Mouse (Mus musculus) midbrain, embryonic 16.5 days (tissue): ENCODE results near the gene Slc23a2. TPM values are rescaled to one million over a fixed set of nuclear protein-coding genes. Genes with fewer than 3 reads are reported as not detected.

Experiments
- ATAC-seq: fragments of 200-750 bp; cut with Nextera tagmentation; 2 replicates; pipeline ENCODE4 v1.8.0; 2017; ENCODE audit warnings: moderate TSS enrichment
- H3K27ac ChIP-seq: fragments of 300-500 bp; sonication (generic); 2 replicates; pipeline ENCODE4 v1.5.1; 2014; ENCODE audit warnings: mild to moderate bottlenecking, low read length, mixed read lengths
- H3K27me3 ChIP-seq: fragments of 300-500 bp; sonication (generic); 2 replicates; pipeline ENCODE4 v1.6.1; 2014; ENCODE audit warnings: low read depth, low read length, mixed read lengths; ENCODE audit not compliant: control insufficient read depth, insufficient read depth
- H3K36me3 ChIP-seq: fragments of 300-500 bp; sonication (generic); 2 replicates; pipeline ENCODE4 v1.6.1; 2014; ENCODE audit warnings: mild to moderate bottlenecking, low read length, moderate library complexity, mixed read lengths; ENCODE audit not compliant: control insufficient read depth, insufficient read depth
- H3K4me1 ChIP-seq: fragments of 300-500 bp; sonication (generic); 2 replicates; pipeline ENCODE4 v1.6.1; 2014; ENCODE audit warnings: mild to moderate bottlenecking, low read length, mixed read lengths; ENCODE audit not compliant: control insufficient read depth, insufficient read depth
- H3K4me2 ChIP-seq: fragments of 300-500 bp; sonication (generic); 2 replicates; pipeline ENCODE4 v1.6.1; 2014; ENCODE audit warnings: mild to moderate bottlenecking, low read length, mixed read lengths
- H3K4me3 ChIP-seq: fragments of 300-500 bp; sonication (generic); 2 replicates; pipeline ENCODE4 v1.5.1; 2014; ENCODE audit warnings: low read depth, mild to moderate bottlenecking, low read length, moderate library complexity, mixed read lengths
- H3K9ac ChIP-seq: fragments of 300-500 bp; sonication (generic); 2 replicates; pipeline ENCODE4 v1.6.1; 2014; ENCODE audit warnings: low read depth, low read length, mixed read lengths
- H3K9me3 ChIP-seq: fragments of 300-500 bp; sonication (generic); replicated peaks from 2 replicates; pipeline ENCODE4 v1.6.1; 2014; ENCODE audit warnings: mild to moderate bottlenecking, low read length, mixed read lengths; ENCODE audit not compliant: control insufficient read depth, poor library complexity, severe bottlenecking
- WGBS: fragments of 180-500 bp; shearing (Covaris S2); extraction: QIAGEN DNeasy Blood & Tissue Kit; methylation state at CpG from one replicate; pipeline ENCODE4 v1.1.7; 2014; 5-methylcytosine and 5-hydroxymethylcytosine counted together
- polyA plus RNA-seq: library from polyadenylated mRNA; unstranded; fragments of >200 nt; fragmentation: Nextera tagmentation; extraction: Ambion mirVana; gene quantifications from 2 replicates; pipeline ENCODE4 v1.2.1, GENCODE M21; 2015

Gene Slc23a2
- polyA plus RNA-seq, 1 experiment from 2014 or later, result 37.9 TPM

DNA sequence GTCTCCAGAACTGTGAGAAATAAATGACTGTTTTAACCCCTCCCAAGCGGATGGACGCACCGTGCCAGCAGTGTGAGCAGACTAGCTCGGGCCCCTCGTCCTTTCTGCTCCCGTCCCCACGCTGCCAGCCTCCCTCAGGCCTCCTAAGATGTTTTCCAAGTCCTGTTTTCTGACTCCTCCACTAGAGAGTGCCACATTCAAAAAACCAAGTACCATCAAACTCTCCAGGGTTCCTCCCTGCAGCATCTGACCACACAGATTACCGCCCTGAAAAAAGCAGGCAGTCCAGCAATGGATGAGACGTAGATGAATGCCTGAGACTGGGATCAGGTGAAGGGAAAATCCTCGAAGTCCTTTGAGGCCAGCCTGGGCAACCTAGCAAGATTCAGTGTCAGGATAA is 4.4 kb downstream of the Slc23a2 start:
- no peak overlapping the region for H3K4me2 ChIP-seq
- no peak overlapping the region for H3K9ac ChIP-seq
- H3K36me3 ChIP-seq, result no peaks in the 10 kb centered on the region
- H3K27me3 ChIP-seq, result no peaks in the 10 kb centered on the region
- H3K9me3 ChIP-seq, result no peaks in the 10 kb centered on the region
- no peak overlapping the region for H3K27ac ChIP-seq
- peaks cover 17% of the 10 kb centered on the region for H3K4me1 ChIP-seq
- no peak for ATAC-seq
- WGBS, result 76% methylated on average over 10 of the region's 10 CpGs
- H3K4me3 ChIP-seq, result no peak overlapping the region

GRCm38 (mm10) chr2:132139099-132139498 is 5.8 kb downstream of the Slc23a2 start:
- Histone ChIP-seq H3K9ac (no peak overlapping the region), H3K27me3 (no peaks in the 10 kb centered on the region), H3K9me3 (no peaks in the 10 kb centered on the region), H3K36me3 (no peaks in the 10 kb centered on the region), H3K27ac (no peak overlapping the region), H3K4me1 (peaks cover 23% of the 10 kb centered on the region), H3K4me2 (no peak overlapping the region), H3K4me3 (no peak overlapping the region)
- WGBS, result 92% methylated on average over 2 of the region's 2 CpGs
- no peak for ATAC-seq

DNA sequence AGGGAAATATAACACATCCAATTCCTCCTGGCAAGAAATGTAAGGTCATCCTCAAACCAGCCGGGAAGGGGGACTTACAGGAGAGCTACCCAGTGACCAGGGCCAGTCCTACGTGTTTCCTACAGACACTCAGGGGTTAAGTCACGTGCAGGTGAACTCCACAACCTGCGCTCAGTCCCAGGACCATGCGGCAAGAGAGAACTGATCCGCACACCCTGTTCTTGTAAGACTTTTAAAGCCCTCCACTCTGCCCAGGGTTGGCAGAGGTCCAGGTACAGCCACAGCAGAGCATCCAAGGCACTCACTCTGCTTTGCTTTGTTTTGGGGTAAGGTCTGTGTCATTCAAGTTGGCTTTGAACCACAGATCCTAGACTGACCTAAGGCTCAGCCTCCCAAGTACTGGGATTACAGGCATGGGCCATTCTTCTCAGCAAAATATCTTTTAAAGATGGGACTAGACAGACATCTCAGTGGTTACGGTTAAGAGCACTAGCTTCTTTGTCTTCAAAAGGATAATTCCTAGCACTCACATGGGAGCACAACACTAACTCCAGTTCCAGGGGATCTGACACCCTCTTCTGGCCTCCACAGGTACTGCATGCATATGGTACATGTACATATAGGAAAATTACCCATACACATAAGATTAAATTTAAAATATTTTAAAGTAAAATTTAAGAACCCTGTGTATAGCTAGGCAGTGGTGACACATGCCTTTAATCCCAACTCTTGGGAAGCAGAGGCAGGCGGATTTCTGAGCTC is 8.9 kb downstream of the Slc23a2 start:
- H3K36me3 ChIP-seq, result no peaks in the 10 kb centered on the region
- H3K4me1 ChIP-seq, result peaks cover 18% of the 10 kb centered on the region
- no peak overlapping the region for H3K4me3 ChIP-seq
- H3K4me2 ChIP-seq, result no peak overlapping the region
- H3K27ac ChIP-seq, result no peak overlapping the region
- peak; percentile 31; the same call in 1 of the 2 replicates for ATAC-seq
- 87% methylated on average over 8 of the region's 8 CpGs for WGBS
- no peaks in the 10 kb centered on the region for H3K9me3 ChIP-seq
- H3K9ac ChIP-seq, result no peak overlapping the region
- H3K27me3 ChIP-seq, result no peaks in the 10 kb centered on the region

DNA sequence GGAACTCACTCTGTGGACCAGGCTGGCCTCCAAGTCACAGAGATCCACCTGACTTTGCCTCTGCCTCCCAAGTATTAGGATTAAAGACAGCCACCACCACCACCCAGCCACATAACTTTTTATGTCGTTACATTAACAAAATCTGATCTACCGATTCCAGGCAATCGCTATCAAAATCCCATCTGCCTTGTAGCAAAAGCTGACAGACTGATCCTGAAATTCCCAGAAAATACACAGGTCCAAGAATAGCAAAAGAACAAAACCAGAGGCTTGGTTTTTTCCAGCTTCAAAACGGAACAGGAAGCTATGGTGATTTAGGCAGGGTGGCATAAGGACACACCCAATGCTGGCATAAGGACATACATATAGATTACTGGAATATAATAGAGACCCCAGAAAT is 10.2 kb downstream of the Slc23a2 start:
- 74% methylated on average over 4 of the region's 4 CpGs for WGBS
- H3K27ac ChIP-seq, result no peak overlapping the region
- H3K9ac ChIP-seq, result no peak overlapping the region
- H3K4me3 ChIP-seq, result no peak overlapping the region
- no peak for ATAC-seq
- no peaks in the 10 kb centered on the region for H3K36me3 ChIP-seq
- H3K4me2 ChIP-seq, result no peak overlapping the region
- no peaks in the 10 kb centered on the region for H3K9me3 ChIP-seq
- peaks cover 18% of the 10 kb centered on the region for H3K4me1 ChIP-seq
- H3K27me3 ChIP-seq, result no peaks in the 10 kb centered on the region

DNA sequence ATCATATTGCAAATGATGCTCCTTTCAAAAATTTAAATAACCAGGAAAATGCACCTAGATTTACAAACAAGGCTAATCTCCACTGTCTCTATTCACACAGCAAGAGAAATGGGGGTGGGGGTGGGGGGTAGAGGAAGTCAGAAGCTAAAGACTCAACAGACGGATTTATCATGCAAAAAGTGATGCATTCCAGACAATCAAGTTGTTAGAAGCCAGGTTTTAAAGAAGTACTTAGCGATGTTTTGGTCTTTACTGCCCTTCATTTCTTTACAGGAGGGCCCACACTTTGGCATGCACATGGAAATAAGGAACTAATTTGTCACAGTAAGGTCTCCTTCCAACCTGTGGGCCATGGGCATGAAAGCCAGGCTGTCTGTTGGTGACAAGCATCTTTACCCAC is 11.5 kb downstream of the Slc23a2 start:
- no peak for ATAC-seq
- 21% methylated on average over 2 of the region's 2 CpGs for WGBS
- H3K4me3 ChIP-seq, result no peak overlapping the region
- no peaks in the 10 kb centered on the region for H3K27me3 ChIP-seq
- no peaks in the 10 kb centered on the region for H3K36me3 ChIP-seq
- no peak overlapping the region for H3K4me2 ChIP-seq
- no peaks in the 10 kb centered on the region for H3K9me3 ChIP-seq
- H3K9ac ChIP-seq, result no peak overlapping the region
- H3K4me1 ChIP-seq, result peaks cover 18% of the 10 kb centered on the region
- no peak overlapping the region for H3K27ac ChIP-seq

GRCm38 (mm10) chr2:132131266-132131665 is 13.6 kb downstream of the Slc23a2 start:
- no peak for ATAC-seq
- H3K9me3 ChIP-seq, result no peaks in the 10 kb centered on the region
- H3K27ac ChIP-seq, result no peak overlapping the region
- peak overlapping the region; percentile 29 for H3K4me2 ChIP-seq
- peaks cover 24% of the 10 kb centered on the region for H3K4me1 ChIP-seq
- H3K4me3 ChIP-seq, result no peak overlapping the region
- WGBS, result 7% methylated on average over 9 of the region's 9 CpGs
- no peaks in the 10 kb centered on the region for H3K27me3 ChIP-seq
- no peak overlapping the region for H3K9ac ChIP-seq
- no peaks in the 10 kb centered on the region for H3K36me3 ChIP-seq

DNA sequence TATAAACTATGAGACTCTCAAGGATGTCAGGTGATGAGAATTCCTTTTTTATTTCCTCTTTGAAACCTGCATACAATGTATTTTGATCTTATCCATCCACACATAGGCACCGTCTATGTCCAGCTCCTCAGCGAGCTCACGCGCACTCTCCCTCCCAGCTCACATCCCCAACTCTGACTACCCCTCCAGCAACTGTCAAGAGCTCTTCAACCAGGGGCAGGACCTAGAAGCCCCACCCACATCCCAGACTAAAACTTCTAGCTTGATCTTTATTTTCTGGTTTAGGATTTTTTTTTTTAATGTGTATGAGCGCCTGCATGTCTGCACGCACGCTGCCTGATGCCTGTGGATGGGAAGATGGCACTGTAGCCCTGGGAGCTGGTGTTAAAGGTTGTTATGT is 14.9 kb downstream of the Slc23a2 start:
- Histone ChIP-seq H3K4me2 (no peak overlapping the region), H3K9me3 (no peaks in the 10 kb centered on the region), H3K4me3 (no peak overlapping the region), H3K27ac (no peak overlapping the region), H3K27me3 (no peaks in the 10 kb centered on the region), H3K9ac (no peak overlapping the region), H3K4me1 (peaks cover 23% of the 10 kb centered on the region), H3K36me3 (no peaks in the 10 kb centered on the region)
- no peak for ATAC-seq
- WGBS, result 87% methylated on average over 7 of the region's 7 CpGs

DNA sequence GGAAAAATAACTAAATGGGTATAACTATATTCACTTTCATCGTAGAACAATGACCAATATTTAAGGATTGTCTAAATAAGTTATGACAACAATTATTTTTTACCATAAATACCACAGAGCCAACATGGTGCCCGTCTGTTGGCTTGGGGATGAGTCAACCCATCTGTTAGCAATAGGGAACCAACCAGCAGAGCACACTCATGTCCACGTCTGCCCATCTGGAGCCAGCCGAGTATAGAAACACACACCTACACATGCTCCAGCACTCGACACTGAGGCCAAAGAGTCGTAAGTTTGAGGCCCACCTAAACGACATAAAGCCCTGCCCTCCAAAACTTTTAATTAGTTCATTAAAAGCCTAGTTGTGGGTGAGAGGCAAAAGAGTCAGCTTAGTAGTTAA is 15.7 kb downstream of the Slc23a2 start:
- Histone ChIP-seq H3K9me3 (no peaks in the 10 kb centered on the region), H3K4me1 (peaks cover 16% of the 10 kb centered on the region), H3K4me3 (no peak overlapping the region), H3K9ac (no peak overlapping the region), H3K27ac (no peak overlapping the region), H3K27me3 (no peaks in the 10 kb centered on the region), H3K4me2 (no peak overlapping the region), H3K36me3 (no peaks in the 10 kb centered on the region)
- 96% methylated on average over 7 of the region's 7 CpGs for WGBS
- ATAC-seq, result no peak

GRCm38 (mm10) chr2:132127904-132128303 is 17.0 kb downstream of the Slc23a2 start:
- no peak overlapping the region for H3K27ac ChIP-seq
- H3K4me3 ChIP-seq, result no peak overlapping the region
- no peaks in the 10 kb centered on the region for H3K27me3 ChIP-seq
- ATAC-seq, result no peak
- no peak overlapping the region for H3K9ac ChIP-seq
- H3K9me3 ChIP-seq, result no peaks in the 10 kb centered on the region
- WGBS, result 46% methylated on average over 10 of the region's 10 CpGs
- no peaks in the 10 kb centered on the region for H3K36me3 ChIP-seq
- peaks cover 13% of the 10 kb centered on the region; the same call in 1 of the 2 replicates for H3K4me1 ChIP-seq
- H3K4me2 ChIP-seq, result no peak overlapping the region
